Mouse (Mus musculus) heart, adult 18-20 months (tissue): ENCODE results near the gene Nptx1. TPM values are rescaled to one million over a fixed set of nuclear protein-coding genes. Genes with fewer than 3 reads are reported as not detected.

Source experiments
- DNase-seq, 2 experiments: peaks; one replicate each; pipeline ENCODE4 v3.0.0; 2021 to 2022; ENCODE audit warnings: mixed read lengths in 1 of 2
- total RNA-seq, 2 experiments: library from RNA; stranded (reverse); gene quantifications; 2 replicates each; pipeline ENCODE4 v1.2.3; 2021

Nptx1 gene
- total RNA-seq, 2 experiments from 2014 or later, result 0.07 to 0.13 TPM

- DNase-seq, result no peak
Measured at GRCm38 (mm10) chr11:119493516-119493915, 54.0 kb downstream of the Nptx1 start.

DNA sequence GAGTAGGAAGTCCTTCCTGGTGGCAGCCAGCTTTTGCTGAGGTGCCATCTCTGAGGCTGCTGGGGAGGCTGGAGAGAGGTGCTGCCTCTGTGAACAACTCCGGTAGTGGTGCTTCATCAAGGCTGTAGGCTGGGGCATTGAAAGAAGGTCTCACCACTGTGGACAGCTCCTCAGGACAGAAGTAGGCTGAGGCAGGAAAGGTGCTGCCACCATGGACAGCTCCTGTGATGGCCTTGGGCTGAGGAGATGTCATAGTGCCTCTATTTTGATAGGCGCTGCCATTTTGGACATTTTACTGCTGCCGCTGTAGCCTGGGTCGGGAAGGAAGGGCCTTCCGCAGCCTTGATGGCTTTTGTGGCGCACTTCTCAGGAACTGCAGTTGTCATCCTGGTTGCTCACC is 54.7 kb downstream of the Nptx1 start:
- DNase-seq, result no peak

DNA sequence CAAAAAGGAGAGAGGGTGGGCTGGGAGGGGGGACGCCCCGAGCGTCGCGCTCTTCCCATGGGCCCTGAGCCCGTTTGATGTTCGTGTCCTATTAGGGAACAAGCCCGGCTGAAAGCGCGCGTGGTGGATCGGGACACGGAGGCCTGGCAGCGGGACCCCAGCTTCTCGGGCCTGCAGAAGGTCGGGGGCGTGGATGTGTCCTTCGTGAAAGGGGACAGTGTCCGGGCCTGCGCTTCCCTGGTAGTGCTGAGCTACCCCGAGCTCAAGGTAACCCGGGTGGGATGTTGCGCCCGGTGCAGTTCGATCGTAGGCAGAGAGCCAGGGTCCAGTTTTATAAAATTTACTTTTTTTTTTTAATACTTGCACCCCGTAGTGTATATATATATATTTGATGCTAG is 55.9 kb downstream of the Nptx1 start:
- no peak for DNase-seq

DNA sequence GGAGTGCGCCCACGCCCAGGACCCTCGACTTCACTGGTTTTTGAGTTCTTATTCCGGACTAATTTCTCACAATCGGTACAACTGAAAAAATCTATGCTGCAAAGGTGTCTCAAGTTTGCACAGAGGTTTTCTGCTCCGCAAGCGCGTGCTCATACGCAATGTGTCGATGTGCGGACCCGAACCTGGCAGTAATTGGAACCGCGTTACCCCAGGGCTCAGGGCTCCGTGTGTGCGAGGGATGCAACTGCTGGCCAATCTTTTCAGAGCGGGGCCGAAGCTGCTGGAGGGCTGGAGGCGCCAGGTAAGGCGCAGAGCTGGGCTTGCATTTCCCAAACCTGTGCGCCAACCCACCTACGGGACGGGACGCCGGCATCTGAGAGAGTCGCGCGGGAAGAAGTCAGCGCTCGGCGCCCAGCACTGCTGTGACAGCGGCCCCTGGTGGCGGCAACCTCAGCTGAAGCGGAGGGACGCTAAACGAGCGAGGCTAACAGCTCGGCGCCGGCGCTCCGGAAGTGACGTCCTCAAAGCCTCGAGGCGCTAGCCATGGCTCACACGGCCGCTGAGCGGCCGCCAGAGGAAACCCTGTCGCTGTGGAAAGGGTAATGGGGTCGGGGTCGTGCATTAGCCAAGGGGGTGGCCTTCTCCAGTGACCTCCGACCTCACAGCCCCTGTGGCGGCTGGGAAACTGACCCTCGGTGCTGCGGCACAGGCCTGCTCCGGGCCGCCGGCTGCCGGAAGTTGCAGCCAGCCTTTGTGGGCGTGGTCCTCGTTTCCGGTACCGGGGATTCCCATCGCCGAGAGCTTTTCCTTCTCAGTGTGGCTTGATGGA is 56.5 kb downstream of the Nptx1 start, which contains the start of gene Endov:
Gene Endov, plus strand, starts transcription at position 487 of the 829 bp plus-strand sequence.
- DNase-seq, result peak; percentile 98 to 99

Other genes starting within 250 kb of the Nptx1 start
- 10 to 100 TPM; 62.5 to 71.7 TPM for gene Eif4a3, start 247.7 kb downstream of the Nptx1 start, total RNA-seq
- not detected for gene Card14, start 240.0 kb downstream of the Nptx1 start, total RNA-seq
- 1 to 10 TPM; 4.8 to 5.6 TPM for gene Sgsh, start 192.2 kb downstream of the Nptx1 start, total RNA-seq
- 1 to 10 TPM; 3.1 TPM for gene Slc26a11, start 192.2 kb downstream of the Nptx1 start, total RNA-seq
- 10 to 100 TPM; 14.6 to 15.2 TPM for gene Rnf213, start 154.7 kb downstream of the Nptx1 start, total RNA-seq
- gene Endov, start 56.4 kb downstream of the Nptx1 start, total RNA-seq, result 1 to 10 TPM; 7.0 to 7.5 TPM
- gene Rptor, start 55.2 kb upstream of the Nptx1 start, total RNA-seq, result 10 to 100 TPM; 30.4 to 34.0 TPM